Mouse (Mus musculus) forebrain, embryonic 12.5 days (tissue): ENCODE results near the gene Btf3l4. TPM values are rescaled to one million over a fixed set of nuclear protein-coding genes. Genes with fewer than 3 reads are reported as not detected.

Experiments used
- polyA plus RNA-seq: library from polyadenylated mRNA; unstranded; fragments of >200 nt; fragmentation: Nextera tagmentation; extraction: Ambion mirVana; gene quantifications from 2 replicates; pipeline ENCODE4 v1.2.1, GENCODE M21; 2016

The Btf3l4 gene
- polyA plus RNA-seq, 1 experiment from 2014 or later, result 254 TPM

Other genes starting within 250 kb of the Btf3l4 start
- gene Cc2d1b, start 213.7 kb downstream of the Btf3l4 start, polyA plus RNA-seq, result 22.8 and 29.1 TPM in 2 replicates
- 1.8 and 2.8 TPM in 2 replicates for gene 3110021N24Rik, start 114.0 kb downstream of the Btf3l4 start, polyA plus RNA-seq
- gene Zfyve9, start 52.8 kb downstream of the Btf3l4 start, polyA plus RNA-seq, result 5.4 and 5.9 TPM in 2 replicates
- gene Txndc12, start 987 bp upstream of the Btf3l4 start, polyA plus RNA-seq, result 96.1 and 96.6 TPM in 2 replicates
- gene Kti12, start 14.2 kb upstream of the Btf3l4 start, polyA plus RNA-seq, result 40.6 and 42.0 TPM in 2 replicates
- 1.5 and 2.9 TPM in 2 replicates for gene A730015C16Rik, start 15.0 kb upstream of the Btf3l4 start, polyA plus RNA-seq
- gene Rab3b, start 45.4 kb upstream of the Btf3l4 start, polyA plus RNA-seq, result 33.7 and 34.6 TPM in 2 replicates
- 103 and 112 TPM in 2 replicates for gene Nrd1, start 167.0 kb upstream of the Btf3l4 start, polyA plus RNA-seq